Mouse (Mus musculus): ENCODE data around the gene Zdhhc9. TPM values are rescaled to one million over a fixed set of nuclear protein-coding genes. Genes with fewer than 3 reads are reported as not detected.
A peak's percentile ranks its signal among the peaks of the same experiment; 100 is the strongest.

Zdhhc9 gene
- polyA plus RNA-seq, 1 experiment from 2014 or later = 3.1 TPM

DNA sequence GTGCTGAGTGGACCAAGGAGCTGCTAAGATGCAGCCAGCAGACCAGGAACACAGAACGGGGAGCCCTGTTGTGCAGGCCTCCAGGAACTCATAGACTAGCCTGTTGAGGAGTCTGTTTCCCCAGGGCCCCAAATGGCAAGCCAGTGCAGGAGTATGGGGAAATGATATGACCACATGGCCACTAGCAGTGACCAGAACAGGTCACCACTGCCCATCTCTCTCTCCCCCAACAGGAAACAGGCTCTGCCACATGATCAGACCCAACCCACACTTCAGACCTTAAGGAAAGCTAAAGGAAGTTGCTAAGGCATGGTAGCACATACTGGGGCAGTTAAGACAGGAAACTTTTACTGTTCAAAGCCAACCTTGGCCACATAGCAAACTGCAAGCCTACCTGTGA lies 79.5 kb downstream of the Zdhhc9 start:
- 57% methylated on average over 1 of the region's 1 CpGs for WGBS
- no peaks in the 10 kb centered on the region for H3K4me1 ChIP-seq (replicated peaks; ENCODE audit: control insufficient read depth, insufficient read depth, low read length)
- no peak for DNase-seq (ENCODE audit: low spot score)

DNA sequence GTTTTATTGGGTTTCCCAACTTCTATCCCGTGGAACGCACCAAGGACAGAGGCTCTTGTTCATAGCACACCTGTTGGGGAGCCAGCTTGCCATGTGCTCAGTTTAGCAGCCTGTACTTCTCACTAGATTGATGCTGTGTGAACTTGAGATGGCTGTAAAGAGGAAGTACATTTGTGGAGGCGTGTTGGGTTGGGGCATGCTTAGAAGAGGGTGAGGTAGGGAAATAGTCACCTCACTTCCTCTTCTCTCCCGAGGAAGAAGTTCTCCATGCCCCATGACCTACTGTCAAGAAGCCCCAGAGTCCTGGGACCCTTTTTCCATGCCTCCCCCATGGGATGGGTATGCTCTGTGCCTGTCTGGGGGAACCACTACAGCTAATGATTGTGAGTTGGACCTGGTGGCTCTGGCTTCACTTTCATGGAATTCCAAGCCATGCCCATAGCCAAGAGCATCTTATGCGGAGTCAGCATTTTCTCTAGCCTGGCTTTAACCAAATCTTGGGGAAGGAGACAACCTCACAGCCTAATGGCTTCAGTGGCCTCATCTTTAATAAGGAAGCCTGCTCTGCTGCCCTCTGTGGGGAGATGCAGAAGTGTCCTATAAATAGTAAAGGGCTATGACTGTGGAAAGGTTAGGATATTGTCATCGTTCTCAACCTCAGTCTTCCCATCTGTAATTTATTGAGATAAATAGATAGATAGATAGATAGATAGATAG lies 81.0 kb downstream of the Zdhhc9 start:
- Histone ChIP-seq H3K9ac (ENCODE audit: low read depth, low read length) (no peak overlapping the region), H3K27me3 (replicated peaks; ENCODE audit: control insufficient read depth, insufficient read depth, low read length) (no peaks in the 10 kb centered on the region; the same call in 1 of the 2 replicates), H3K4me2 (no peak overlapping the region), H3K4me1 (replicated peaks; ENCODE audit: control insufficient read depth, insufficient read depth, low read length) (no peaks in the 10 kb centered on the region), H3K36me3 (ENCODE audit: control insufficient read depth, insufficient read depth, low read length) (no peaks in the 10 kb centered on the region), H3K27ac (ENCODE audit: low read depth, low read length) (no peak overlapping the region), H3K9me3 (ENCODE audit: control insufficient read depth, low read length) (no peaks in the 10 kb centered on the region), H3K4me3 (ENCODE audit: low read depth, low read length) (no peak overlapping the region)
- DNase-seq (ENCODE audit: low spot score) = no peak
- no peak for ATAC-seq (replicated peaks; ENCODE audit: low FRiP score)
- 76% methylated on average over 6 of the region's 6 CpGs for WGBS

More for the DNA sequence above, 79.5 kb downstream of the Zdhhc9 start:
- H3K4me2 ChIP-seq = no peak overlapping the region
- H3K4me3 ChIP-seq (ENCODE audit: low read depth, low read length) = no peak overlapping the region
- H3K9me3 ChIP-seq (ENCODE audit: control insufficient read depth, low read length) = no peaks in the 10 kb centered on the region
- no peaks in the 10 kb centered on the region; the same call in 1 of the 2 replicates for H3K27me3 ChIP-seq (replicated peaks; ENCODE audit: control insufficient read depth, insufficient read depth, low read length)
- H3K9ac ChIP-seq (ENCODE audit: low read depth, low read length) = no peak overlapping the region
- ATAC-seq (replicated peaks; ENCODE audit: low FRiP score) = no peak
- no peaks in the 10 kb centered on the region for H3K36me3 ChIP-seq (ENCODE audit: control insufficient read depth, insufficient read depth, low read length)
- H3K27ac ChIP-seq (ENCODE audit: low read depth, low read length) = no peak overlapping the region

GRCm38 (mm10) chrX:48126903-48127476 lies 81.7 kb downstream of the Zdhhc9 start:
- Histone ChIP-seq H3K4me2 (no peak overlapping the region), H3K36me3 (ENCODE audit: control insufficient read depth, insufficient read depth, low read length) (no peaks in the 10 kb centered on the region), H3K27me3 (replicated peaks; ENCODE audit: control insufficient read depth, insufficient read depth, low read length) (no peaks in the 10 kb centered on the region; the same call in 1 of the 2 replicates), H3K9ac (ENCODE audit: low read depth, low read length) (no peak overlapping the region), H3K27ac (ENCODE audit: low read depth, low read length) (no peak overlapping the region), H3K9me3 (ENCODE audit: control insufficient read depth, low read length) (no peaks in the 10 kb centered on the region), H3K4me1 (replicated peaks; ENCODE audit: control insufficient read depth, insufficient read depth, low read length) (no peaks in the 10 kb centered on the region), H3K4me3 (ENCODE audit: low read depth, low read length) (no peak overlapping the region)
- 73% methylated on average over 6 of the region's 6 CpGs for WGBS
- no peak for ATAC-seq (replicated peaks; ENCODE audit: low FRiP score)
- DNase-seq (ENCODE audit: low spot score) = no peak

GRCm38 (mm10) chrX:48124132-48125071 lies 84.3 kb downstream of the Zdhhc9 start:
- Histone ChIP-seq H3K27ac (ENCODE audit: low read depth, low read length) (no peak overlapping the region), H3K4me2 (peak overlapping the region; percentile 58), H3K27me3 (replicated peaks; ENCODE audit: control insufficient read depth, insufficient read depth, low read length) (no peaks in the 10 kb centered on the region), H3K4me3 (ENCODE audit: low read depth, low read length) (peak overlapping the region; percentile 27; the same call in 1 of the 2 replicates), H3K36me3 (ENCODE audit: control insufficient read depth, insufficient read depth, low read length) (no peaks in the 10 kb centered on the region), H3K9ac (ENCODE audit: low read depth, low read length) (no peak overlapping the region), H3K9me3 (ENCODE audit: control insufficient read depth, low read length) (no peaks in the 10 kb centered on the region), H3K4me1 (replicated peaks; ENCODE audit: control insufficient read depth, insufficient read depth, low read length) (no peaks in the 10 kb centered on the region)
- ATAC-seq (replicated peaks; ENCODE audit: low FRiP score) (peak; percentile 39), DNase-seq (ENCODE audit: low spot score) (peak; percentile 55)
- WGBS = 23% methylated on average over 17 of the region's 17 CpGs

Other genes starting within 250 kb of the Zdhhc9 start
- gene Apln, start 174.0 kb downstream of the Zdhhc9 start, polyA plus RNA-seq (2014; fragmentation: Nextera tagmentation; extraction: Ambion mirVana) = 0.60 and 0.95 TPM in 2 replicates
- 0.29 and 0.40 TPM in 2 replicates for gene Xpnpep2, start 100.2 kb downstream of the Zdhhc9 start, polyA plus RNA-seq (2014; fragmentation: Nextera tagmentation; extraction: Ambion mirVana)
- gene Sash3, start 62.4 kb downstream of the Zdhhc9 start, polyA plus RNA-seq (2014; fragmentation: Nextera tagmentation; extraction: Ambion mirVana) = 11.5 and 15.5 TPM in 2 replicates
- 31.3 and 36.0 TPM in 2 replicates for gene Utp14a, start 48.0 kb upstream of the Zdhhc9 start, polyA plus RNA-seq (2014; fragmentation: Nextera tagmentation; extraction: Ambion mirVana)
- gene Bcorl1, start 132.5 kb upstream of the Zdhhc9 start, polyA plus RNA-seq (2014; fragmentation: Nextera tagmentation; extraction: Ambion mirVana) = 5.4 and 7.3 TPM in 2 replicates